Mouse (Mus musculus) lung, postnatal 25 days (tissue): ENCODE measurements around the gene Lrrc55.

Experiments used
- DNase-seq: peaks from one replicate; pipeline ENCODE4 v3.0.0; 2022; ENCODE audit warnings: low spot score

Lrrc55 gene

GRCm38 (mm10) chr2:85131226-85131625 is 65.8 kb downstream of the Lrrc55 start:
- DNase-seq: no peak

GRCm38 (mm10) chr2:85129496-85129971 is 67.5 kb downstream of the Lrrc55 start:
- peak; percentile 73 for DNase-seq

- peak; percentile 77 for DNase-seq
These were observed 73.0 kb downstream of the Lrrc55 start for GRCm38 (mm10) chr2:85123869-85124535.

GRCm38 (mm10) chr2:85123187-85123868 is 73.7 kb downstream of the Lrrc55 start:
- peak; percentile 55 for DNase-seq
